Mouse (Mus musculus): ENCODE results near the gene Hif1an.

Hif1an gene

GRCm38 (mm10) chr19:44562652-44563206, at the start of gene Hif1an:
Hif1an (plus strand) TSS chr19:44562850.
- peak; percentile 92 for DNase-seq (ENCODE audit: low spot score)

GRCm38 (mm10) chr19:44513054-44513833, 49.4 kb upstream of the Hif1an start:
- no peak for DNase-seq (ENCODE audit: low spot score)

DNA sequence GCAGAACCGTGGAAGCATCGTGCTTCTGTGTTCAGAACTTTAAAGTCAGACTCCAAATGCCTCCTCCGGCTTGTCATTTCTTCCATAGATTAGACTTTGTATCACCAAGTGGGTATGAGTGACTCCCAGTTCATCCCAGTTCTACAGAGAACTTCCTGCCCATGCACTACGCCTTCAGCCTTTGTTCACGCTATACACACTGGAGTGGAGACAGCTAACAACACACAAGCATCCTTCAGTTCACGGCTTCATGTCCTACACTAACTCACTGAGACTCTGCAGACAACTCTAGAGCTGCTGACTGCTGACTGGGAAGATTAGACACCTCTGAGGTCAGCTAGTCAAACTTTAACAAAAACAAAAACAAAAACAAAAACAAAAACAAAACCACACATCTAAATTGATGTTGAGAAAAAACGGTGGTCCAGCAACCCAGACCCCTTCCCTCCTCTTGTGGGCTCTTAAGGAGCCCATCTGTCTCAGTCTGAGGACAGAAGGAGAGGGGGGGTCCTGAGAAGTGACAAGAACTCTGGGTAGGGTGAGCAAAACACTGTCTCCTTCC, 48.6 kb upstream of the Hif1an start:
- no peak for DNase-seq (ENCODE audit: low spot score)

DNA sequence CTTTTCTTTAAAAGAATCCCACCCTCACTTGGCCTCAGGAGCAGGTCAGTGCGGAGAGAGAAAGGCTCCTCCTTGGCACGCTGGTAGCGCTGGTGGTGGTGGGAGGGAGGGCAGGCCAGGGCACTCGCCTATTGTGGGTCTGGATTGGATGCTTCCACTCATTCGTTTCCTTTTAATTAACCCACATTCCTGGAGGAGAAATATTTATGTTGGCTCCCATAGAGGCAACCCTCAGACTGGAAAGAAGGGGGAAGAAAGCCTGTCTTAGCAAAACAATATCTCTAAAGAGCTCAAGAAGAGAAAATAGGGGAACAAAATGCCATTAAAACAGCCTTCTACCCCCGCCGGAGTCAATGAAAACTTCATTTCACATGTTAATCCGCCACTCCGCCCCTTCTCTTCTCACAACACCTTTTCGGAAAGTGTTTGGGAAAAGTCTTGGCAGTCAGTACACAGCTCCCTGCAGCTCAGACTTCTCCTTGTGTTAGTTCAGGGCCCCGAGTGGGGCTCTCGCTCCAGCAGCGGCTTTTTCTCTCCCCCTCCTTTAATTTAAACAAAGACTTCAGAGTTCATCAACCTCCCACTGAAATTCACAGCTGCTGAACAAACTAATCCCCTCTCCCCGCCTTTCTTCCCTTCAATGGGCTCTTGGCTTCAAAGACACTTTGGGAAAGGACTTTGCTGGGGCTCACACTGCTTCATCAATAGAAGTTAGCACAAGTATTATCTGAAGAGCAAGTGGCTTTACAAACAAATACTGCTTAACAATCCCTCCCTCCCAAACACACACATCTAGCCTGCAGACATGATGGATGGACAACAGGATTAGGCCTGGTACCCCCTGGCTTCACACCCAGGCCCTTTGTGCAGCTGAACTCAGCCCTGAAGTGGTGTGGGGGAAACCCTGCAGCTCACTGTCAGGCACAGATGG, 47.9 kb upstream of the Hif1an start:
- no peak for DNase-seq (ENCODE audit: low spot score)

DNA sequence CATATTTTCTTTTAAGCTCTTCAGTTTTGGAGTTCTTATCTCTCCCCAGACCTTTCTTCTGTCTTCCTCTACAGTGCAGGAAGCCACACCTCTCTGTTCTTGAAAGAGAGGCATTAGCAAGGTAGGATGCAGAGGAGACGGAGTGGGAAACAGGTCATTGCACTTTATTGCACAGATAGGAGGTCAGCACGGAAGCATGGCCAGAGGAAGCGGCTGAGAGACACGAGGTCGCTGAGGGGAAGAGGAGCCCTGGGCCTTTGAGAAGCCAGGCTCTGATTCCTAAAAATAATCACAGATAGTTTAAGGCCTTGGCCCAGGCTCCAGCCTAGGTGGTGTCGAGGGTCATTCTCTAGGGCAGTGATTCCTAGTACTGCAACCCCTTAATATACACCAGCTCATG, 46.9 kb upstream of the Hif1an start:
- DNase-seq (ENCODE audit: low spot score) = no peak

GRCm38 (mm10) chr19:44517996-44518768, 44.5 kb upstream of the Hif1an start:
- no peak for DNase-seq (ENCODE audit: low spot score)

DNA sequence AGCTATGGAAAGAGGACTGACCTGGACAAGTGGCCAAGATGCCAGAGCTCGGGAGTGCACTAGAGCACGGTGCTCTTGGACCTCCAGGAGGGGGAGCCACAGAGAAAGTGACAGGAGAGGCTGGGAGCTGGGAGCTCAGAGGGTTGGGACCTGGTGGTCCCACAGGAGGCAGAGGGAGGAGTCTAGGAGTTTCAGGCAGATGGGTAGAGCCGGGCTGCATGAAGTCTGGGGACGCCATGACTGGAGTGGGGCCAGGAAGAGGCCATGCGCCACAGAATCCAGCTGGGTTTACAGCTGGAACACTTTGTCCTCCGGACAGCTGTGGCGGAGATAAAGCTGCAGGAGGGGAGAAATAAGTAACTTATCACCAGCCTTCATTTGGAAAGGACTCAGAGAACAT, 43.5 kb upstream of the Hif1an start:
- DNase-seq (ENCODE audit: low spot score) = no peak

- no peak for DNase-seq (ENCODE audit: low spot score)
Observed at GRCm38 (mm10) chr19:44525551-44526205, 37.0 kb upstream of the Hif1an start.

GRCm38 (mm10) chr19:44530018-44530417, 32.6 kb upstream of the Hif1an start:
- DNase-seq (ENCODE audit: low spot score) = no peak

- no peak for DNase-seq (ENCODE audit: low spot score)
Observed at GRCm38 (mm10) chr19:44535376-44535775, 27.3 kb upstream of the Hif1an start.

DNA sequence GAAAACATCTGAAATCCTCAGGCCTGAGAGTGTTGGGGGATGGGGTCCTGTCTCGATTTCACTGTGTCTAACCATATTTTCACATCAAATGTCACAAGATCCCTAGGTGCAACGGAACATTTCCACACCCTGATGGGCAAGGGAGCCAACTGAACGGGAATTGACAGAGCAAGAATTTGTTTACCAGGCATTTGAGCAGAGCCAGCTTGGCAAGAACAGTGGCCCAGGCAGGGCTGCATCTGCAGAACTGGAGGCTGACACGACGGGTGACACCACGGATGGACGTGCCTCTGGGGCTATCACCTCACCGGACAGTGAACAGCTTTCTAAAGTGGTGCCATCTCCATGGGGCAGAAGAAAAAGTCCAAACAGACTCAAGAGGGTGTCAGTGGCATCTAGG, 25.2 kb upstream of the Hif1an start:
- DNase-seq (ENCODE audit: low spot score) = no peak

DNA sequence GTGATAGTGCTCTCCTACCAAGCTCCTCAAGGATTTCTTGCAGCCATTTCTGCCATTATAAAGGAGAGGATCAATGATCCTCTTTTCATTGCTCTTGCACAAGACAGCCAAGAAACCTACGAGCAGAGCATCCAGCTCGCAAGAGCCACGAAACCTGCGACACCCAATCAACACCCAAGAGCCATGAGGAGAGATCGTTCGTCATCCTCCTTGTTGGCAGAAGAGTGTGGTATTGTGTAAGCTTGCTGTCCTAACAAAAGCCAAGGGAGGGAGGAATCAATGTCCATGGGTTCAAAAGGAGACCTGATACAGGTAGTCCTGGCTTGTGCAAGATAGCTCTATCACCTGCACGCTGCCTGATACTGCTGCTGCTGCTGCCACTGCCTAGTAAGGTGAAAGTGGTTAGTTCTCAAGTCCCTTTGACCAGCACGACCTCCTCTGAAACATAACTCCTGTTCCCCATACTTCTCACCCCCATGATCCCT, 19.9 kb upstream of the Hif1an start:
- DNase-seq (ENCODE audit: low spot score) = no peak

DNA sequence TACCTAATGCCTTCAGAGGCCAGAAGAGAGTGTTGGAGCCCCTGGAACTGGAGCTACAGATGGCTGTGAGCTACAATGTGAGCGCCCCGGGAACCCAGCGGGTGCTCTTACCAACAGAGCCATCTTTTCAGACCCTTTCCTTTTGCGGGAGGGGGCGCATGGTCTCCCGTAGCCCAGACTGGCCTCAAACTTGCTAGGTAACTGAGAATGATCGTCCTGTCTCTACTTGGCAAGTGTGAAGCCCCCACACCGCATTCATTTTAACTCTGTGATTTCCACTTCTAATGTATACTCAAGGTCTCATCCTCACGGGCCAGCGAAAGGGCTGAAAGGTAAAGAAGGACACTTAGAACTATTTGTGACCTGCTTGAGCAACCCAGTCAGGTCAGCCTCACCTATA, 18.3 kb upstream of the Hif1an start:
- no peak for DNase-seq (ENCODE audit: low spot score)

- peak; percentile 74 for DNase-seq (ENCODE audit: low spot score)
Observed at GRCm38 (mm10) chr19:44544775-44545174, 17.9 kb upstream of the Hif1an start.

GRCm38 (mm10) chr19:44545321-44546041, 17.2 kb upstream of the Hif1an start, which contains the start of gene Sec31b:
Sec31b (minus strand) TSS chr19:44545864.
- DNase-seq (ENCODE audit: low spot score) = peak; percentile 30

DNA sequence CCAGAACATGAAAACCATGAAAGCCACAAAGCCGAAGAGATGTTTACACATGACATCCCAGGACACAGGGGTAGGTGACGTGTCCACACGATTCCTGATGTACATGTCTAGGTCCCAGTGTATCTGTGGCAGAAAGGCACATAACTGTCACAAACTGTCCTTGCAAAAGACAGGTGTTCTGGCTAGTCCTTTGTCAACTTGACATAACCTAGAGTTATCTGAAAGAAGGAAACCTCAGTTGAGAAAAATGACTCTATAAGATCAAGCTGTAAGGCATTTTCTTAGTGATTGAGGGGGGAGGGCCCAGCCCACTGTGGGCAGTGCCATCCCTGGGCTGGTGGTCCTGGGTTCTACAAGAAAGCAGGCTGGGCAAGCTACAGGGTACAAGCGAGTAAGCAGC, 9.9 kb upstream of the Hif1an start, which contains the start of gene Gm20538:
Gene Gm20538, minus strand, starts transcription at position 101 of the 400 bp plus-strand sequence.
- no peak for DNase-seq (ENCODE audit: low spot score)

GRCm38 (mm10) chr19:44553286-44553685, 9.4 kb upstream of the Hif1an start:
- DNase-seq (ENCODE audit: low spot score) = no peak

- DNase-seq (ENCODE audit: low spot score) = no peak
Observed at GRCm38 (mm10) chr19:44554490-44554860, 8.2 kb upstream of the Hif1an start.

DNA sequence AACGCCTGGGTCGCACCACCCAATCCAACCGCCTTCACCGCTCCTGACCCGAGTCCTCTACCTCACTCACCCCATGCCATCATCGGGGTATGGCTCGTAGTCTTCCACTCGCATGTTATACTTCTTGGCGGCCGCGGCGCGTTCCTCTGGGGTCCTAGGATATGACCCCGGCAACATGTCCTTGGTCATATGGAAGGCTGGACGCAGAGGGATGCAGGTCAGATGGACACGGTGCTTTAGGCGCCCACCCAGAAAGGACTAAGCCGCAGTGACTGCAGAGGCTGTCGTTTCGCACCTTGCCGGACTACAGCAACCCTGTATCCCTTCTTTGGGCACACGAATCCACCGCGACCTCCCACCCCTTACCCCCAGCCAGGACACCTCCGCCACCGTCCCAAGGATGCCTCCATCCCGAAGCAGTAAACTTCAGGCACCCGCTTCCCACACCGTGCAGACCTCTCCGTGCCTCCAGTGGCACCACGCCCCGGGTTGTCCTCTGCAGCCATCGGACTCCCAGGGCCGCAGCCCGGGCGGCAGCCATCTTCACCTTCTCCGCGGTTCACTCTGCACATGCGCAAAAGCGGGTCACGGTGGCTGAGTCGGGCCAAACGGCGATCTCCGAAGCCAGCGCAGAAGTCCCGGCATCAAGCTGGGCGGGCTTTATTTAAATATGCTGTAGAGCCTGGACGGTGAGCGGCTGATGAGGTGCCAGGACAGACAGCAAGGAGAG, 7.6 kb upstream of the Hif1an start, which contains the start of gene Ndufb8:
Gene Ndufb8, minus strand, starts transcription at position 580 of the 730 bp plus-strand sequence.
- DNase-seq (ENCODE audit: low spot score) = peak; percentile 97

Data from urinary bladder, postnatal 25 days (tissue).